Mouse (Mus musculus): ENCODE measurements around the gene Spag6. TPM values are rescaled to one million over a fixed set of nuclear protein-coding genes. Genes with fewer than 3 reads are reported as not detected.

The Spag6 gene
- polyA plus RNA-seq, 1 experiment, result 0.76 TPM

GRCm38 (mm10) chr2:18688286-18688685, 5.5 kb upstream of the Spag6 start:
- no peak for DNase-seq (ENCODE audit: low read depth)

- DNase-seq (ENCODE audit: low read depth), result no peak
Measured at GRCm38 (mm10) chr2:18688708-18689063, 5.1 kb upstream of the Spag6 start.

GRCm38 (mm10) chr2:18689064-18689921, 4.5 kb upstream of the Spag6 start:
- no peak for DNase-seq (ENCODE audit: low read depth)

GRCm38 (mm10) chr2:18690055-18690691, 3.7 kb upstream of the Spag6 start:
- DNase-seq (ENCODE audit: low read depth), result no peak

- no peak for DNase-seq (ENCODE audit: low read depth)
Measured at GRCm38 (mm10) chr2:18690756-18691155, 3.1 kb upstream of the Spag6 start.

GRCm38 (mm10) chr2:18692031-18692430, 1.8 kb upstream of the Spag6 start:
- no peak for DNase-seq (ENCODE audit: low read depth)

- DNase-seq (ENCODE audit: low read depth), result no peak
Measured at GRCm38 (mm10) chr2:18692548-18692947, 1.3 kb upstream of the Spag6 start.

GRCm38 (mm10) chr2:18693491-18693870, 351 bp upstream of the Spag6 start:
- DNase-seq (ENCODE audit: low read depth), result no peak

- no peak for DNase-seq (ENCODE audit: low read depth)
Measured at GRCm38 (mm10) chr2:18694611-18694950, 749 bp downstream of the Spag6 start.

- DNase-seq (ENCODE audit: low read depth), result no peak
Measured at GRCm38 (mm10) chr2:18695163-18695562, 1.3 kb downstream of the Spag6 start.

GRCm38 (mm10) chr2:18695629-18696150, 1.9 kb downstream of the Spag6 start:
- no peak for DNase-seq (ENCODE audit: low read depth)

- no peak for DNase-seq (ENCODE audit: low read depth)
Measured at GRCm38 (mm10) chr2:18697591-18698244, 3.9 kb downstream of the Spag6 start.

- DNase-seq (ENCODE audit: low read depth), result no peak
Measured at GRCm38 (mm10) chr2:18698663-18699385, 5.0 kb downstream of the Spag6 start.

GRCm38 (mm10) chr2:18699401-18699990, 5.7 kb downstream of the Spag6 start:
- DNase-seq (ENCODE audit: low read depth), result no peak

GRCm38 (mm10) chr2:18710356-18710755, 16.5 kb downstream of the Spag6 start:
- no peak for DNase-seq (ENCODE audit: low read depth)

- DNase-seq (ENCODE audit: low read depth), result no peak
Measured at GRCm38 (mm10) chr2:18713071-18713470, 19.2 kb downstream of the Spag6 start.

GRCm38 (mm10) chr2:18714337-18714736, 20.5 kb downstream of the Spag6 start:
- DNase-seq (ENCODE audit: low read depth), result no peak

GRCm38 (mm10) chr2:18718521-18718920, 24.7 kb downstream of the Spag6 start:
- DNase-seq (ENCODE audit: low read depth), result no peak

- no peak for DNase-seq (ENCODE audit: low read depth)
Measured at GRCm38 (mm10) chr2:18722208-18722830, 28.5 kb downstream of the Spag6 start.

- DNase-seq (ENCODE audit: low read depth), result no peak
Measured at GRCm38 (mm10) chr2:18724462-18724861, 30.6 kb downstream of the Spag6 start.

- DNase-seq (ENCODE audit: low read depth), result peak; percentile 62
Measured at GRCm38 (mm10) chr2:18725880-18726279, 32.0 kb downstream of the Spag6 start.

Data from gonadal fat pad, adult 2 months (tissue).